Comparison of ENCODE assay signal across 12 mouse cellular contexts in the genomic region with DNA sequence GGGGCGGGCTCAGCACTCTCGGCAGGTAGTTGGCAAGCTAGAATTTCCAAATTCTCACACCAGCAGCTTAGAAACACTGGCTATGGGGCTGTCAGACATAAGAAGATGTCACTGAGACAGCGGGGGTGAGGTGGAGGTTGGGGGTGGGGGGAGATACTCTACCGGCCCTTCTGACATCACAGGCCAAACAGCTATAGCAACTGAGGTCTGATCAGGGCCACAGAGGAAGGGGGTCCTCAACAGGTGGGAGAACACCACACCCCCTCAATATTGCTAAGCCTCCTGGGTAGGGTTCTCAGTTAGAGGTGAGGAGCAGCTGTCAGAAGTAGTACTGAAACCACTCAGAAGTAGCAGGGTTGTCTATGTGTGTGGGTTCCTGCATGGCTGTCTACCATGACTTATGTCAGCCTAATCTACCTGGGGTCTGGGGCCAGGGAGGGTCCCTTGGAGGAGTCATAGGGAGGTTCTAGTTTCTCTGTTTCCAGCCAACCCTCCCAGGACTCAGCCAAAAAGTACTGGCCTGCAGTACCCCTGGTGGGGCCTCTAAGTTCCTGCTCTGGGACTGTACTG. TPM values are rescaled to one million over a fixed set of nuclear protein-coding genes. Genes with fewer than 3 reads are reported as not detected.
A peak's percentile ranks its signal among the peaks of the same experiment; 100 is the strongest.
DNase-seq lines count a peak whose midpoint lies in the region; ATAC-seq and TF ChIP-seq lines count a peak whose summit lies in the region.
"Had no signal": no experiment of that assay in that cellular context is flagged by ENCODE, and none has a peak within 500 bp of the region (broad histone marks: within the 10 kb centered on the region; RNA-seq: fewer than 3 reads in every experiment).

No protein-coding gene starts in this region.

- H3K4me3 ChIP-seq in cerebellum, adult 2 months (replicated peaks; ENCODE audit: insufficient read depth, low read depth, low read length): no peak overlapping the region
- H3K4me3 ChIP-seq in kidney, embryonic 15.5 days (replicated peaks): peak overlapping the region; percentile 73
- H3K4me3 ChIP-seq in embryonic facial prominence, embryonic 13.5 days: no peak overlapping the region
- peak overlapping the region; percentile 5; the same call in 1 of the 2 replicates for H3K4me3 ChIP-seq in midbrain, embryonic 11.5 days (ENCODE audit: low read depth, low read length)
- H3K4me3 ChIP-seq: heart, adult 2 months had no signal

- ATAC-seq in kidney, embryonic 15.5 days (replicated peaks; ENCODE audit: low FRiP score): no peak
- no peak for ATAC-seq in embryonic facial prominence, embryonic 13.5 days (ENCODE audit: insufficient number of reproducible peaks, insufficient read depth, low FRiP score, low TSS enrichment, low read depth)
- no peak for ATAC-seq in midbrain, embryonic 11.5 days (ENCODE audit: low FRiP score)
- ATAC-seq: activated CD4-positive, CD25-positive, alpha-beta regulatory T cell, adult 4 months had no signal

- 20% methylated on average over 4 of the region's 4 CpGs for WGBS in cerebellum, adult 2 months
- 86% methylated on average over 4 of the region's 4 CpGs for whole genome bisulfite sequencing in kidney, embryonic 15.5 days
- WGBS in embryonic facial prominence, embryonic 13.5 days: 88% methylated on average over 4 of the region's 4 CpGs
- WGBS in midbrain, embryonic 11.5 days: 91% methylated on average over 4 of the region's 4 CpGs

- peak overlapping the region; percentile 89 for H3K4me2 ChIP-seq in kidney, embryonic 15.5 days
- peak overlapping the region; percentile 93 for H3K4me2 ChIP-seq in embryonic facial prominence, embryonic 13.5 days
- peak overlapping the region; percentile 71; the same call in 1 of the 2 replicates for H3K4me2 ChIP-seq in midbrain, embryonic 11.5 days

- DNase-seq in cerebellum, adult 2 months: no peak
- DNase-seq in cerebellum, postnatal 4 days (ENCODE audit: low spot score in 2 of 2): no peak
- no peak for DNase-seq in kidney, adult 18-20 months
- DNase-seq in midbrain, embryonic 11.5 days (ENCODE audit: low spot score, missing footprints): no peak
- no peak for DNase-seq in spleen, adult 18-20 months
- no peak for DNase-seq in ovary, postnatal 10 days (ENCODE audit: low spot score)
- DNase-seq: lung, adult 2 months had no signal

- H3K9me3 ChIP-seq in kidney, embryonic 15.5 days (replicated peaks): no peaks in the 10 kb centered on the region
- no peaks in the 10 kb centered on the region for H3K9me3 ChIP-seq in embryonic facial prominence, embryonic 13.5 days
- no peaks in the 10 kb centered on the region for H3K9me3 ChIP-seq in midbrain, embryonic 11.5 days (ENCODE audit: control insufficient read depth, low read length)
- H3K9me3 ChIP-seq: G1E had no signal

- peak overlapping the region; percentile 45; the same call in 1 of the 2 replicates for H3K27ac ChIP-seq in cerebellum, adult 2 months (ENCODE audit: insufficient read depth, low read length)
- H3K27ac ChIP-seq in kidney, embryonic 15.5 days: no peak overlapping the region
- H3K27ac ChIP-seq in embryonic facial prominence, embryonic 13.5 days: no peak overlapping the region
- H3K27ac ChIP-seq in midbrain, embryonic 11.5 days (ENCODE audit: low read depth, low read length): no peak overlapping the region
- H3K27ac ChIP-seq: heart, adult 2 months had no signal

- peaks cover 30% of the 10 kb centered on the region for H3K4me1 ChIP-seq in cerebellum, adult 2 months (ENCODE audit: control insufficient read depth, insufficient read depth, low read length)
- H3K4me1 ChIP-seq in kidney, embryonic 15.5 days: peaks cover 72% of the 10 kb centered on the region
- peaks cover 45% of the 10 kb centered on the region for H3K4me1 ChIP-seq in embryonic facial prominence, embryonic 13.5 days
- H3K4me1 ChIP-seq in midbrain, embryonic 11.5 days (ENCODE audit: control insufficient read depth, insufficient read depth, low read length): peaks cover 20% of the 10 kb centered on the region

- no peak for TF ChIP-seq CTCF in cerebellum, adult 2 months (IDR thresholded peaks at IDR 0.05; ENCODE audit: borderline replicate concordance, insufficient read depth, low read depth, low read length)

- peak overlapping the region; percentile 79; the same call in 1 of the 2 replicates for H3K9ac ChIP-seq in kidney, embryonic 15.5 days
- peak overlapping the region; percentile 21; the same call in 1 of the 2 replicates for H3K9ac ChIP-seq in embryonic facial prominence, embryonic 13.5 days
- peak overlapping the region; percentile 18; the same call in 1 of the 2 replicates for H3K9ac ChIP-seq in midbrain, embryonic 11.5 days (ENCODE audit: low read length)

- TF ChIP-seq POLR2A in cerebellum, adult 2 months (IDR thresholded peaks at IDR 0.05; ENCODE audit: borderline replicate concordance, insufficient read depth, low read length): no peak

- H3K36me3 ChIP-seq in kidney, embryonic 15.5 days: peaks cover 58% of the 10 kb centered on the region
- peaks cover 52% of the 10 kb centered on the region for H3K36me3 ChIP-seq in embryonic facial prominence, embryonic 13.5 days
- H3K36me3 ChIP-seq in midbrain, embryonic 11.5 days (ENCODE audit: control insufficient read depth, insufficient read depth, low read length): peaks cover 27% of the 10 kb centered on the region
- H3K36me3 ChIP-seq: G1E had no signal

- H3K27me3 ChIP-seq in cerebellum, adult 2 months (ENCODE audit: control insufficient read depth, insufficient read depth, low read length): peaks cover 1% of the 10 kb centered on the region; the same call in 1 of the 2 replicates
- H3K27me3 ChIP-seq in kidney, embryonic 15.5 days: no peaks in the 10 kb centered on the region
- H3K27me3 ChIP-seq in embryonic facial prominence, embryonic 13.5 days: peaks cover 11% of the 10 kb centered on the region
- H3K27me3 ChIP-seq in midbrain, embryonic 11.5 days (ENCODE audit: control insufficient read depth, insufficient read depth, low read length): no peaks in the 10 kb centered on the region

RNA-seq across cellular contexts. Expression of a gene that starts 3.3 kb away (rescaled TPM):
- polyA plus RNA-seq in cerebellum, adult 2 months (2012; rRNA removed): 21.8 and 23.1 TPM in 2 replicates
- 229 and 245 TPM in 2 replicates for polyA plus RNA-seq in kidney, embryonic 15.5 days (2015; fragmentation: Nextera tagmentation; extraction: Ambion mirVana)
- 127 and 136 TPM in 2 replicates for polyA plus RNA-seq in embryonic facial prominence, embryonic 13.5 days (2015; fragmentation: Nextera tagmentation; extraction: Ambion mirVana)
- 285 and 288 TPM in 2 replicates for polyA plus RNA-seq in midbrain, embryonic 11.5 days (2014; fragmentation: Nextera tagmentation; extraction: Ambion mirVana)
- polyA plus RNA-seq: G1E had no signal

RNA-seq across cellular contexts. Expression of a gene that starts 21.5 kb away (rescaled TPM):
- polyA plus RNA-seq in cerebellum, adult 2 months (2012; rRNA removed): 38.0 and 45.8 TPM in 2 replicates
- 25.8 and 27.9 TPM in 2 replicates for polyA plus RNA-seq in kidney, embryonic 15.5 days (2015; fragmentation: Nextera tagmentation; extraction: Ambion mirVana)
- polyA plus RNA-seq in embryonic facial prominence, embryonic 13.5 days (2015; fragmentation: Nextera tagmentation; extraction: Ambion mirVana): 26.2 and 27.1 TPM in 2 replicates
- 28.0 TPM in 2 replicates for polyA plus RNA-seq in midbrain, embryonic 11.5 days (2014; fragmentation: Nextera tagmentation; extraction: Ambion mirVana)

RNA-seq across cellular contexts. Expression of a gene that starts 40.1 kb away (rescaled TPM):
- polyA plus RNA-seq in cerebellum, adult 2 months (2012; rRNA removed): not detected in 2 replicates
- 2.3 and 2.4 TPM in 2 replicates for polyA plus RNA-seq in kidney, embryonic 15.5 days (2015; fragmentation: Nextera tagmentation; extraction: Ambion mirVana)
- 0.80 and 1.3 TPM in 2 replicates for polyA plus RNA-seq in embryonic facial prominence, embryonic 13.5 days (2015; fragmentation: Nextera tagmentation; extraction: Ambion mirVana)
- polyA plus RNA-seq in midbrain, embryonic 11.5 days (2014; fragmentation: Nextera tagmentation; extraction: Ambion mirVana): 89.0 and 104 TPM in 2 replicates
- polyA plus RNA-seq: activated CD4-positive, CD25-positive, alpha-beta regulatory T cell, adult 4 months; heart, adult 2 months; lung, adult 2 months had no signal

Comparison
In these comparisons a context has a peak if more than half of its experiments do, and no peak if none do; other contexts are left out.
1. H3K4me3 ChIP-seq: peak in kidney, embryonic 15.5 days (single experiment) and midbrain, embryonic 11.5 days (single experiment); none in cerebellum, adult 2 months (single experiment) and embryonic facial prominence, embryonic 13.5 days (single experiment).
2. H3K9ac ChIP-seq: peak in every context shown above with its lines; median percentile 79 in kidney, embryonic 15.5 days; 21 in embryonic facial prominence, embryonic 13.5 days; 18 in midbrain, embryonic 11.5 days.
3. RNA of a gene that starts 40.1 kb away (polyA plus RNA-seq): 89.0 to 104 TPM in midbrain, embryonic 11.5 days; 2.3 to 2.4 TPM in kidney, embryonic 15.5 days, 0.80 to 1.3 TPM in embryonic facial prominence, embryonic 13.5 days and not detected in cerebellum, adult 2 months; every median in the first group is over 10 times any median in the second.
4. Peak in every context shown above with its lines, with median percentiles within 50 percentile points of each other: H3K4me2 ChIP-seq.